Mouse (Mus musculus) neural tube, embryonic 15.5 days (tissue): ENCODE data around the gene Syt6. TPM values are rescaled to one million over a fixed set of nuclear protein-coding genes. Genes with fewer than 3 reads are reported as not detected.

Experiments used
- microRNA-seq: library from miRNA; unstranded; fragments of <30 nt; microRNA quantifications from one replicate; pipeline ENCODE4, GENCODE M21; 2017
- polyA plus RNA-seq: library from polyadenylated mRNA; unstranded; fragments of >200 nt; fragmentation: Nextera tagmentation; extraction: Ambion mirVana; gene quantifications from 2 replicates; pipeline ENCODE4 v1.2.1, GENCODE M21; 2015

The Syt6 gene
- polyA plus RNA-seq, 1 experiment from 2014 or later: 14.1 TPM

Small RNAs within 50 kb of the gene (microRNA-seq; reads per million reads assigned to microRNA genes)
- gene Gm25325: not detected

Other genes with a start within 250 kb of the Syt6 start
- gene Atg4a-ps, start 70.8 kb downstream of the Syt6 start, polyA plus RNA-seq: 0.14 and 0.17 TPM in 2 replicates
- gene Olfml3, start 162.8 kb downstream of the Syt6 start, polyA plus RNA-seq: 15.5 and 20.9 TPM in 2 replicates
- gene Gm10964, start 164.1 kb downstream of the Syt6 start, polyA plus RNA-seq: not detected in 2 replicates
- gene Hipk1, start 216.3 kb downstream of the Syt6 start, polyA plus RNA-seq: 8.6 and 10.2 TPM in 2 replicates
- 18.5 and 20.6 TPM in 2 replicates for gene Dclre1b, start 234.2 kb downstream of the Syt6 start, polyA plus RNA-seq
- gene Ap4b1, start 234.3 kb downstream of the Syt6 start, polyA plus RNA-seq: 21.9 and 24.6 TPM in 2 replicates
- 0.10 TPM in 1 of 2 replicates, not detected in the other for gene Gm43064, start 234.3 kb downstream of the Syt6 start, polyA plus RNA-seq